Mouse (Mus musculus): ENCODE data around the gene Psmb5. TPM values are rescaled to one million over a fixed set of nuclear protein-coding genes. Genes with fewer than 3 reads are reported as not detected.
A peak's percentile ranks its signal among the peaks of the same experiment; 100 is the strongest.

Psmb5 gene
- polyA plus RNA-seq, 1 experiment from 2014 or later: 352 TPM

DNA sequence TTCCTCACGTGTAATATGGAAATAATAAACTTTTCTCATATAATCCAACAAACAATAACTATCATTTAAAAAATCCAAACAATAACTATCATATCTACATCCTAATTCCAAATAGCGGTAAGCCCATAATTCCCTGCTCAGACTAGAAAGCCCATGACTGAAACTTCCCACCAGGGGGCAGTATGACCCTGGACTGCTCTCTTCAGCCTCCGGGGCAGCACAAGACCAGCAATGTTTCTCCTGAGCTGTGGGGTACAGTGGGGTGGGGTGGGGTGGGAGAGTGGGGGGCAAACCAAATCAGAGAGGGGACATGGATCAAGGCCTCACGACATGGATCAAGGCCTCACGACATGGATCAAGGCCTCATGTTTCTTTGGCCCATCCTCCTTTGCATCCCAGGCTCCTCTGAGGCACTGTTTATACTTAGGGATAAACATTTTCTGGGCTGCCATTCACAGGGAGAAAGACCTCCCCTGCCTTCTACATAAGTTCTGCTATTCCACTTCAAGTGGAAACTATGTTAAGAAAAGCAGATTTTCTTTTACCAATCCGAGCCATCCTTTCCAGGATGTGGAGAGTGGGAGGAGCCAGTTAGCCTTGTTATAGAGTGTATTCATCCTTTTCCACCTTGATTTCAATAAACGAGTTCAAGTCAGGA, 34.0 kb downstream of the Psmb5 start:
- ATAC-seq (ENCODE audit: low read depth): peak; percentile 62
- H3K27ac ChIP-seq (ENCODE audit: low read length): no peak overlapping the region
- WGBS: 33% methylated on average over 7 of the region's 7 CpGs
- H3K27me3 ChIP-seq (ENCODE audit: control insufficient read depth, insufficient read depth, low read depth, low read length): no peaks in the 10 kb centered on the region
- no peak overlapping the region for H3K9ac ChIP-seq (ENCODE audit: low read length)
- H3K9me3 ChIP-seq (ENCODE audit: control insufficient read depth, low read length): no peaks in the 10 kb centered on the region
- no peak overlapping the region for H3K4me3 ChIP-seq (ENCODE audit: low read length)
- peaks cover 3% of the 10 kb centered on the region; the same call in 1 of the 2 replicates for H3K36me3 ChIP-seq (ENCODE audit: control insufficient read depth, insufficient read depth, low read length)
- H3K4me2 ChIP-seq (ENCODE audit: low read depth, low read length): no peak overlapping the region
- H3K4me1 ChIP-seq (replicated peaks; ENCODE audit: control insufficient read depth, insufficient read depth, low read length): peaks cover 2% of the 10 kb centered on the region

DNA sequence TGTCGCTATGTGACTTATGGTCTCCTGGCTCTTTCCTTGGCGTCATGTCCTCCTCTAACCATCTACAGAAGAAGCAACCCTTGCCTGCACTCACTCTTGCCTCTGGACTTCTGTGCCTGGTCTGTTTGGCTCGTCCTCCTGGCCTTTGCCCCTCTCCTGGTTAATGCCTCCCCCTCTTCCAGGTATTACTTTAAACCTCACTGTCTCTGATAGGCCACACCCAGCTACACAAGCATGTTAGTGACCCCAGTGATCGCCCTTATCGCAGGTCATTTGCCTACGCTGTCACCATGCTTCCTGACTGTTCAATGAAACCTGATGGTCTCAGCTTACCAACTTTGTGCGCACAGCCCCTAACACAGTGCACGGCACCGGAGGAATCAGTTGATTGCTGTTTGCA, 35.3 kb downstream of the Psmb5 start:
- Histone ChIP-seq H3K9ac (ENCODE audit: low read length) (no peak overlapping the region), H3K4me2 (ENCODE audit: low read depth, low read length) (no peak overlapping the region), H3K27ac (ENCODE audit: low read length) (no peak overlapping the region), H3K27me3 (ENCODE audit: control insufficient read depth, insufficient read depth, low read depth, low read length) (no peaks in the 10 kb centered on the region), H3K36me3 (ENCODE audit: control insufficient read depth, insufficient read depth, low read length) (peaks cover 3% of the 10 kb centered on the region; the same call in 1 of the 2 replicates), H3K4me1 (replicated peaks; ENCODE audit: control insufficient read depth, insufficient read depth, low read length) (peaks cover 8% of the 10 kb centered on the region), H3K9me3 (ENCODE audit: control insufficient read depth, low read length) (no peaks in the 10 kb centered on the region), H3K4me3 (ENCODE audit: low read length) (no peak overlapping the region)
- WGBS: 88% methylated on average over 9 of the region's 9 CpGs
- no peak for ATAC-seq (ENCODE audit: low read depth)

DNA sequence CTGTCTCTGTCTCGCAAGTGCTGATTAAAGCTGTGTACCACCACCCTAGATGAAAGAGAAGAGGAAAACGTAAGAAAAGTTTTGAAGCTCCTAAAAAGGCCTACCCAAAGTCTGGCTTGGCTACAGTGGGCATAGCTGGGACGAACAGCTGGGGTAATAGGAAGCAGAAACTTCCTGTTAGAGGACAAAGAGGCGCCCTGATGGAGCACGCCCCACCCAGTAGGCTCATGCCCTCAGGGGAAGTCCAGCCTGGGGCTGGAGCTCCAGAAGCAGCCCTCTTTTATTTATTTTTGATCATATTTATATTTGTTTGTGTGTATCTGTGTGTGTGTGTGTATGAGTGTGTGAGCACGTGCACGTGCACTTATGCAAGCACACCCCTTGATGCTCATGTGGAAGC, 38.2 kb downstream of the Psmb5 start:
- peaks cover 14% of the 10 kb centered on the region for H3K4me1 ChIP-seq (replicated peaks; ENCODE audit: control insufficient read depth, insufficient read depth, low read length)
- no peak for ATAC-seq (ENCODE audit: low read depth)
- peaks cover 3% of the 10 kb centered on the region; the same call in 1 of the 2 replicates for H3K36me3 ChIP-seq (ENCODE audit: control insufficient read depth, insufficient read depth, low read length)
- no peaks in the 10 kb centered on the region for H3K27me3 ChIP-seq (ENCODE audit: control insufficient read depth, insufficient read depth, low read depth, low read length)
- no peak overlapping the region for H3K9ac ChIP-seq (ENCODE audit: low read length)
- H3K4me3 ChIP-seq (ENCODE audit: low read length): no peak overlapping the region
- no peaks in the 10 kb centered on the region for H3K9me3 ChIP-seq (ENCODE audit: control insufficient read depth, low read length)
- WGBS: 74% methylated on average over 7 of the region's 7 CpGs
- H3K27ac ChIP-seq (ENCODE audit: low read length): no peak overlapping the region
- H3K4me2 ChIP-seq (ENCODE audit: low read depth, low read length): no peak overlapping the region

DNA sequence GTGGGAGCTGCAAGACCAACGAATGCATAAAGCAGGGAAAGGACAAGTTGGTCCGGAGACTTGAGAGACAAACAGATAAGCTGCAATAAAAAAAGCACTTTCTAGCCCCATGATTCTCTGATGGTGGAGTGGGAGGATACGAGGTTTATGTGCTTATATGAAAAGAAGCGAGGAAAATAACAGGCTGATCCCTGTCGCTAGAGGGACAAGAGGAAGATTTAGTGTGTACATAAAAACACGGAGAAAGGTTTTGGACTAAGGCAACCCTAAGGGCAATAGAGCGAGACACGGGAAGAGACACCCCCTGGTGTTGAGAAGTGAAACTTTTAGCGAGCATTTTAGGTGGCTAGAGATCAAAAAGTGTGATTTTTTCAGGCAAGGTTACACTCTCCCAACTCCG, 39.8 kb downstream of the Psmb5 start:
- H3K4me3 ChIP-seq (ENCODE audit: low read length): peak overlapping the region; percentile 94
- no peaks in the 10 kb centered on the region for H3K27me3 ChIP-seq (ENCODE audit: control insufficient read depth, insufficient read depth, low read depth, low read length)
- peak; percentile 24; the same call in 1 of the 2 replicates for ATAC-seq (ENCODE audit: low read depth)
- H3K27ac ChIP-seq (ENCODE audit: low read length): peak overlapping the region; percentile 96
- peaks cover 30% of the 10 kb centered on the region for H3K4me1 ChIP-seq (replicated peaks; ENCODE audit: control insufficient read depth, insufficient read depth, low read length)
- H3K36me3 ChIP-seq (ENCODE audit: control insufficient read depth, insufficient read depth, low read length): peaks cover 2% of the 10 kb centered on the region; the same call in 1 of the 2 replicates
- 1% methylated on average over 10 of the region's 10 CpGs for WGBS
- H3K9me3 ChIP-seq (ENCODE audit: control insufficient read depth, low read length): no peaks in the 10 kb centered on the region
- H3K4me2 ChIP-seq (ENCODE audit: low read depth, low read length): peak overlapping the region; percentile 82
- H3K9ac ChIP-seq (ENCODE audit: low read length): peak overlapping the region; percentile 98

DNA sequence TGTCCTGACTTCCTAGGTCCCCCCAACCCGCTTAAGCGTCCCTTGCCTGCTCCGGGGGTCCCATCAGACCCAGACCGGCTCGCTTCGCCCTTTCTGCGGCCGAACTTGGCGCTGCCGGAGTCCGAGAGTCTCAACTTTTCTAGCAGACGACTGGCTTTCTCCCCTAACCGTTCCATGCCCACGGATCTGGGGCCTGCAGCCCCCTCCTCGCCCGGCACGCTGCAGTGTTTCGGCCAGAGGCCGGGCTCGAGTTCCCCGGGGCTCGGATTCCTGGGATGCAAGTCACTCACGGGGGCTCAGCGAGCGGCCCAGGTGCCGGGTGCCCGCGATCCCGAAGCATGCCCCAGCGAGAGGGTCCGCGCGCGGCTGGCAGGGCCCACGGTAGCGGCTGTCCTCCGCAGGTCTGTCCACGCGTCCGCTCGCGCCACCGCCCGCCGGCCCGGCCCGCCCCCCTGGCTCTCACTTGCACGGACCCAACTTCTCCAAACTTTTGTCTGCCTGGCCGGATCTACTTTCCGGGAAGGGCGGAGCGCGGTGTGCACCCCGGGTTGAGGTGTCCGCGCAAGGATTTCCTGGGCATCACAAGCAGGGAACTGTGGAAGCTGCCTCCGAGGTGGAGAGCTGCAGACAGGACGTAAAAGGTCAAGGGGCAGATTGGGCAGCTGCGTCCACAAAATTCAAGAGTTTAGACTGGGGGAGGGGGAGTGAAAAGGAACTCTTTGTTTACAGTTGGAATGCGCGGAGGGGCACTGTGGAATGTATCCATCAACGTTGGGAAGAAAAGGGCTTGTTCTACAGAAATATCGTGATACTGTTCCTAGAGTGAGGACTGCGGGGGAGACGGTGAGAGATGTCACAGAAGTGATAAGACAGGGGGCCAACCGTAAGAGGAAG, 40.5 kb downstream of the Psmb5 start, which contains the start of gene Ajuba:
TSS of gene Ajuba (minus strand) at position 470 of the 894 bp plus-strand sequence.
- peak within 1 kb of the TSS; percentile 96 for H3K27ac ChIP-seq (ENCODE audit: low read length)
- peak; percentile 81 for ATAC-seq (ENCODE audit: low read depth)
- H3K4me2 ChIP-seq (ENCODE audit: low read depth, low read length): peak within 1 kb of the TSS; percentile 82
- no peaks in the 10 kb centered on the region for H3K27me3 ChIP-seq (ENCODE audit: control insufficient read depth, insufficient read depth, low read depth, low read length)
- 0 out of 2 replicates have a peak, but pooled peaks cover 2% of the 10 kb centered on the region for H3K36me3 ChIP-seq (ENCODE audit: control insufficient read depth, insufficient read depth, low read length)
- WGBS: under 1% methylated on average over 66 of the region's 66 CpGs
- H3K4me1 ChIP-seq (replicated peaks; ENCODE audit: control insufficient read depth, insufficient read depth, low read length): peaks cover 36% of the 10 kb centered on the region
- peak within 1 kb of the TSS; percentile 94 for H3K4me3 ChIP-seq (ENCODE audit: low read length)
- no peaks in the 10 kb centered on the region for H3K9me3 ChIP-seq (ENCODE audit: control insufficient read depth, low read length)
- H3K9ac ChIP-seq (ENCODE audit: low read length): peak within 1 kb of the TSS; percentile 98

DNA sequence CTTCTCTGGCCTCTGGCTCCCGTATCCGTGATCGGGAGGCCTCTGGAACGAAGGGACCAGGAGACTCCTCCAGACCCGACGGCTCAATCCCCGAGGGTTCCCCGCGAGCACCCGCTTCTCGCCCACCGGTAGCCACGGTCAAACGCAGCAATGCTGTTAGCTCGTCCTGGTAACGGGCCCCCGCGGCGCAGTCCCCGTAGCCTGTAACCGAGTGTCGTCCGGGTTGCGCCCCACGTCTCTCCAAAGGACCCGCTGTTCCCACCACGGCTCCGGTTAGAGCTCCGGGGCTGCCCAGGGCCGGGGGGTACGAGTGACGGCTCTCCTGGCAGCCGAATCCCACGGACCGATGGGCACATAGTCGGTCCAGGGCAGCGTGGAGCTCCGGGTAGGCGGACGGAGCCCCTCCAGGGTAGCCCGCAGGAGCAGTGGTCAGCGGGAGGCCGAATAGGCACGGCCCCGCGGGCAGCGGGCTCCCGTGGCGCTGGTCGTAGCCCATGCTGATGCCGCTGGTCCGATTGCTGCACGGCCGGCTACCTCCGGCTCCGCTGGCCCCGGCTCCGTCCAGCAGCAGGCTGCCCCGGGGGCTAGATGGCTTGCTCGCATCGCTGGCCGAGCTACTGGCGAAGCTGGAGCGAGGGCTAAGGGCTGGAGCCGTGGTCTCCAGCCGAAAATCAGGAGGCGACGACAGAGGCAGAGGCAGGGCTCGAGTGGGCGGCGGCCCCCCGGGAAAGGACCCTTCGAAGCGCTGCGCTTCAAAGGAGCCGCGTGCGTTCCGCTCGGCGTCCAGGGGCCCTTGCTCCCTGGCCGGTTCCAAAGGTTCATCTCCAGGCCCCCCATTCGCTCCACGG, 41.4 kb downstream of the Psmb5 start:
- peak overlapping the region; percentile 96 for H3K27ac ChIP-seq (ENCODE audit: low read length)
- peak overlapping the region; percentile 82 for H3K4me2 ChIP-seq (ENCODE audit: low read depth, low read length)
- peaks cover 36% of the 10 kb centered on the region for H3K4me1 ChIP-seq (replicated peaks; ENCODE audit: control insufficient read depth, insufficient read depth, low read length)
- H3K9ac ChIP-seq (ENCODE audit: low read length): peak overlapping the region; percentile 98
- ATAC-seq (ENCODE audit: low read depth): no peak
- H3K9me3 ChIP-seq (ENCODE audit: control insufficient read depth, low read length): no peaks in the 10 kb centered on the region
- no peaks in the 10 kb centered on the region for H3K27me3 ChIP-seq (ENCODE audit: control insufficient read depth, insufficient read depth, low read depth, low read length)
- H3K4me3 ChIP-seq (ENCODE audit: low read length): peak overlapping the region; percentile 94
- under 1% methylated on average over 75 of the region's 84 CpGs for WGBS
- peaks cover 4% of the 10 kb centered on the region; the same call in 1 of the 2 replicates for H3K36me3 ChIP-seq (ENCODE audit: control insufficient read depth, insufficient read depth, low read length)

DNA sequence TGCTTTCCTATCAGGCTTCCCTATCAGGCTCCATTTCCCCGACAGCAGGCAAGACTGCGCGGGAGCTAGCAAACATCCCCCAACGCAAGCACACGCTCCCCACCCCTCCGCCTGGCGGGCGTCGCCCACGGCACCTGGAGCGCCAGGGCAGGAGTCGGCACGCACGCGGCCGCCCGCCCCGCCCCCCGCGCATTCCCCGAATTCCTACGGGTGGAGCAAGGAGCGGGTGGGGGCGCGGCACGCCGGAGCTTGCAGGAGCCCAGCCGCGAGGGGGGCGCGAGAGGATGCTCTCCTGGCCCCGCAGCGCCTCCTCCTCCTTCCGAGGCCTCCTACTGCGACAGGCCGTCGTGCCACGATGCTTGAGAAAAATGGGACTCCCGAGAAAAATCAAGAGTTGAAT, 42.2 kb downstream of the Psmb5 start:
- H3K4me1 ChIP-seq (replicated peaks; ENCODE audit: control insufficient read depth, insufficient read depth, low read length): peaks cover 36% of the 10 kb centered on the region
- peak; percentile 58 for ATAC-seq (ENCODE audit: low read depth)
- under 1% methylated on average over 39 of the region's 39 CpGs for WGBS
- H3K4me3 ChIP-seq (ENCODE audit: low read length): peak overlapping the region; percentile 94
- peak overlapping the region; percentile 82 for H3K4me2 ChIP-seq (ENCODE audit: low read depth, low read length)
- no peaks in the 10 kb centered on the region for H3K27me3 ChIP-seq (ENCODE audit: control insufficient read depth, insufficient read depth, low read depth, low read length)
- H3K36me3 ChIP-seq (ENCODE audit: control insufficient read depth, insufficient read depth, low read length): peaks cover 12% of the 10 kb centered on the region
- no peaks in the 10 kb centered on the region for H3K9me3 ChIP-seq (ENCODE audit: control insufficient read depth, low read length)
- H3K9ac ChIP-seq (ENCODE audit: low read length): peak overlapping the region; percentile 98
- peak overlapping the region; percentile 96 for H3K27ac ChIP-seq (ENCODE audit: low read length)

DNA sequence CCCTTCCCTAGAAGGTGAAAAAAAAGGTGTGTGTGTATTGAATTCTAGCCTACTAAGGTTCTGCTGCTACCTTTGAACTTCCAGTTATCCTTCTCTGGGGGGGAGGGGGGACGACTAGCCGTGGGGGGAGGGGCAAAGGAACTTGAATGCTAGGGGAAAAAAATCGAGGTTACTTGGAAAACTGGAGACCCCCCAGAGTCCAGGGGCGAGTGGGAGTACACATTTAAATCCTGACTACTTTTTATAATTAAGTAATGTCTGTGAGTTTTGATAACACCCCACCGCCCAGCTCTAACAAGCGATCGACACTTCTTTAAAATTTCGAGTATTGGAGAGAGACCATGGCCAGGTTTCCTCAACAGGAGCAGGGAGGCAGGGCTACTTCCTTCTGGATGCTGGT, 42.8 kb downstream of the Psmb5 start:
- Histone ChIP-seq H3K36me3 (ENCODE audit: control insufficient read depth, insufficient read depth, low read length) (peaks cover 14% of the 10 kb centered on the region), H3K4me1 (replicated peaks; ENCODE audit: control insufficient read depth, insufficient read depth, low read length) (peaks cover 36% of the 10 kb centered on the region), H3K4me3 (ENCODE audit: low read length) (peak overlapping the region; percentile 94), H3K9ac (ENCODE audit: low read length) (peak overlapping the region; percentile 98), H3K4me2 (ENCODE audit: low read depth, low read length) (peak overlapping the region; percentile 82), H3K27ac (ENCODE audit: low read length) (peak overlapping the region; percentile 91), H3K27me3 (ENCODE audit: control insufficient read depth, insufficient read depth, low read depth, low read length) (no peaks in the 10 kb centered on the region), H3K9me3 (ENCODE audit: control insufficient read depth, low read length) (no peaks in the 10 kb centered on the region)
- ATAC-seq (ENCODE audit: low read depth): no peak
- WGBS: 8% methylated on average over 8 of the region's 8 CpGs

Measured in lung, embryonic 16.5 days (tissue).